Comparison of ENCODE assay signal across 9 mouse cellular contexts in the genomic region with DNA sequence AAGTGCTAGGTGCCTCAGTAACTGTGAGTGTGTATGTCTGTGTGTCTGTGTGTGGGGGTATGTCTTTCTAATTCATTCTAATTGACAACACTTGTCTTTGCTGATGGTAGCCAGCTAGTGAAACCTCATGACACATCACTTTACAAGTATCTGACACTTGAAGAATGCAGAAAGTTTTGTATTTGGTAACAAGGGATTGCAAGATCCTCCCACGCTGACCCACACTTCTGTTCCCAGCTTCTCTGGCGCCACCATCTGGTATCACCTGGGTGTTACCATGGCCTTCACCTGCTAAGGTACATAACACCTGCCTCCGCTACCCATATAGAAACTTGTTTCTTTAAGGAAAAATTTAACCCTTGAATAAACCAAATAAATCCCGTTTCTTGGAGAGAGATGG.
A peak's percentile ranks its signal among the peaks of the same experiment; 100 is the strongest.
DNase-seq lines count a peak whose midpoint lies in the region; ATAC-seq and TF ChIP-seq lines count a peak whose summit lies in the region.
"Had no signal": no experiment of that assay in that cellular context is flagged by ENCODE, and none has a peak within 500 bp of the region (broad histone marks: within the 10 kb centered on the region; RNA-seq: fewer than 3 reads in every experiment).

No protein-coding gene starts in this region.

- no peaks in the 10 kb centered on the region; the same call in 1 of the 2 replicates for H3K4me1 ChIP-seq in testis, adult 2 months (ENCODE audit: control insufficient read depth, insufficient read depth, low read length)
- no peaks in the 10 kb centered on the region for H3K4me1 ChIP-seq in embryonic facial prominence, embryonic 11.5 days (ENCODE audit: control insufficient read depth, insufficient read depth, low read length)
- H3K4me1 ChIP-seq in hindbrain, embryonic 16.5 days (ENCODE audit: control insufficient read depth, insufficient read depth, low read depth, low read length), result no peaks in the 10 kb centered on the region

- H3K4me2 ChIP-seq in embryonic facial prominence, embryonic 11.5 days (ENCODE audit: low read depth, low read length), result no peak overlapping the region
- H3K4me2 ChIP-seq in hindbrain, embryonic 16.5 days (ENCODE audit: low read length), result no peak overlapping the region
- H3K4me2 ChIP-seq: heart, embryonic 13.5 days had no signal

- 40% methylated on average over 4 of the region's 4 CpGs for whole genome bisulfite sequencing in embryonic facial prominence, embryonic 11.5 days
- 39% methylated on average over 4 of the region's 4 CpGs for WGBS in hindbrain, embryonic 16.5 days

- peak; percentile 68; the same call in 1 of the 2 replicates for TF ChIP-seq CTCF in testis, adult 2 months (IDR thresholded peaks at IDR 0.05; ENCODE audit: control insufficient read depth, insufficient read depth, insufficient replicate concordance, low read depth, low read length)

- no peaks in the 10 kb centered on the region for H3K27me3 ChIP-seq in testis, adult 2 months (ENCODE audit: control insufficient read depth, insufficient read depth, low read length)
- no peaks in the 10 kb centered on the region for H3K27me3 ChIP-seq in embryonic facial prominence, embryonic 11.5 days (ENCODE audit: control insufficient read depth, insufficient read depth, low read length)
- H3K27me3 ChIP-seq in hindbrain, embryonic 16.5 days (replicated peaks; ENCODE audit: control insufficient read depth, insufficient read depth, low read length), result no peaks in the 10 kb centered on the region

- TF ChIP-seq POLR2A in testis, adult 2 months (IDR thresholded peaks at IDR 0.05; ENCODE audit: control insufficient read depth, low read depth, low read length), result no peak

- H3K4me3 ChIP-seq in testis, adult 2 months (ENCODE audit: control insufficient read depth, low read depth, low read length), result no peak overlapping the region
- H3K4me3 ChIP-seq in embryonic facial prominence, embryonic 11.5 days (ENCODE audit: low read depth, low read length), result no peak overlapping the region
- no peak overlapping the region for H3K4me3 ChIP-seq in hindbrain, embryonic 16.5 days (ENCODE audit: low read length)
- H3K4me3 ChIP-seq: heart, embryonic 13.5 days had no signal

- no peaks in the 10 kb centered on the region for H3K36me3 ChIP-seq in testis, adult 2 months (ENCODE audit: control insufficient read depth, insufficient read depth, low read length)
- H3K36me3 ChIP-seq in embryonic facial prominence, embryonic 11.5 days (replicated peaks; ENCODE audit: control insufficient read depth, insufficient read depth, low read depth, low read length), result no peaks in the 10 kb centered on the region
- H3K36me3 ChIP-seq in hindbrain, embryonic 16.5 days (ENCODE audit: control insufficient read depth, insufficient read depth, low read length), result no peaks in the 10 kb centered on the region
- H3K36me3 ChIP-seq: heart, embryonic 13.5 days had no signal

- no peak overlapping the region for H3K9ac ChIP-seq in embryonic facial prominence, embryonic 11.5 days (replicated peaks; ENCODE audit: low read length)
- H3K9ac ChIP-seq in hindbrain, embryonic 16.5 days (ENCODE audit: low read depth, low read length), result no peak overlapping the region
- H3K9ac ChIP-seq: heart, embryonic 13.5 days had no signal

- no peak for DNase-seq in testis, postnatal 14 days (ENCODE audit: low spot score)
- peak; percentile 63 for DNase-seq in adrenal gland, adult 8-10 months
- DNase-seq in embryonic facial prominence, embryonic 11.5 days (ENCODE audit: low spot score), result peak; percentile 60
- DNase-seq in kidney, postnatal 36 days, result peak; percentile 84 to 92
- DNase-seq in urinary bladder, postnatal 14 days (ENCODE audit: low spot score), result peak; percentile 87

- H3K27ac ChIP-seq in testis, adult 2 months (ENCODE audit: control insufficient read depth, insufficient read depth, low read depth, low read length), result no peak overlapping the region
- H3K27ac ChIP-seq in embryonic facial prominence, embryonic 11.5 days (replicated peaks; ENCODE audit: low read depth, low read length), result no peak overlapping the region
- H3K27ac ChIP-seq in hindbrain, embryonic 16.5 days (ENCODE audit: low read depth, low read length), result no peak overlapping the region
- H3K27ac ChIP-seq: heart, embryonic 13.5 days had no signal

- no peaks in the 10 kb centered on the region for H3K9me3 ChIP-seq in embryonic facial prominence, embryonic 11.5 days (replicated peaks; ENCODE audit: control insufficient read depth, low read length)
- H3K9me3 ChIP-seq in hindbrain, embryonic 16.5 days (ENCODE audit: control insufficient read depth, low read length), result no peaks in the 10 kb centered on the region
- H3K9me3 ChIP-seq: heart, embryonic 13.5 days had no signal

- no peak for ATAC-seq in embryonic facial prominence, embryonic 11.5 days (replicated peaks; ENCODE audit: insufficient number of reproducible peaks, low FRiP score, low TSS enrichment, low read depth)
- 0 out of 2 replicates have a peak, but pooled peaks have one; percentile 16 for ATAC-seq in megakaryocyte-erythroid progenitor cell, adult 5-6 weeks (replicated peaks; ENCODE audit: low FRiP score, low TSS enrichment, poor library complexity, severe bottlenecking)
- ATAC-seq in hindbrain, embryonic 16.5 days, result no peak
